Mouse (Mus musculus) splenic B cell, adult 2 months (primary cell): ENCODE results near the gene Pou2f3.

ENCODE experiments used
- DNase-seq: peaks from one replicate; pipeline ENCODE4 v3.0.0-alpha.2; 2011; ENCODE audit warnings: low read depth, low spot score
- H3K27me3 ChIP-seq: 2 replicates; pipeline ENCODE4 v1.6.1; 2012; ENCODE audit warnings: mild to moderate bottlenecking, low read length, moderate library complexity, mixed read lengths; ENCODE audit not compliant: control insufficient read depth, poor library complexity, insufficient read depth, severe bottlenecking
- H3K36me3 ChIP-seq: 2 replicates; pipeline ENCODE4 v1.6.1; 2012; ENCODE audit warnings: mild to moderate bottlenecking, low read length, moderate library complexity, mixed read lengths; ENCODE audit not compliant: control insufficient read depth, poor library complexity, insufficient read depth, severe bottlenecking

The Pou2f3 gene

DNA sequence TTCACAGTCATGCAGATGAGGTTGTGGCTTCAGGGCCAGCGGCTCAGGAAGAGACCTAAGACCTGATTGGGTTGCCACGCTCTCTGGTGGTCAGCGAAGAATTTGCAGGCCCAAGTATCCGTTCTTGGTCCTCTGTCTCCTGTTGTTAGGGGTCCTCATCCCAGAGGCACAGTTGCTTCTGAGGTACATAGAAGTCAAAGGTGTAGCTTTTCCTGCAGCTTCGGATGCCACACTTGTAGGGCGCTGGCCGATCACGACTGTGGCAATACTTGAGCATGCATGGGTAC, 12.2 kb upstream of the Pou2f3 start:
- DNase-seq, result no peak
- Histone ChIP-seq H3K27me3 (no peaks in the 10 kb centered on the region), H3K36me3 (no peaks in the 10 kb centered on the region)

DNA sequence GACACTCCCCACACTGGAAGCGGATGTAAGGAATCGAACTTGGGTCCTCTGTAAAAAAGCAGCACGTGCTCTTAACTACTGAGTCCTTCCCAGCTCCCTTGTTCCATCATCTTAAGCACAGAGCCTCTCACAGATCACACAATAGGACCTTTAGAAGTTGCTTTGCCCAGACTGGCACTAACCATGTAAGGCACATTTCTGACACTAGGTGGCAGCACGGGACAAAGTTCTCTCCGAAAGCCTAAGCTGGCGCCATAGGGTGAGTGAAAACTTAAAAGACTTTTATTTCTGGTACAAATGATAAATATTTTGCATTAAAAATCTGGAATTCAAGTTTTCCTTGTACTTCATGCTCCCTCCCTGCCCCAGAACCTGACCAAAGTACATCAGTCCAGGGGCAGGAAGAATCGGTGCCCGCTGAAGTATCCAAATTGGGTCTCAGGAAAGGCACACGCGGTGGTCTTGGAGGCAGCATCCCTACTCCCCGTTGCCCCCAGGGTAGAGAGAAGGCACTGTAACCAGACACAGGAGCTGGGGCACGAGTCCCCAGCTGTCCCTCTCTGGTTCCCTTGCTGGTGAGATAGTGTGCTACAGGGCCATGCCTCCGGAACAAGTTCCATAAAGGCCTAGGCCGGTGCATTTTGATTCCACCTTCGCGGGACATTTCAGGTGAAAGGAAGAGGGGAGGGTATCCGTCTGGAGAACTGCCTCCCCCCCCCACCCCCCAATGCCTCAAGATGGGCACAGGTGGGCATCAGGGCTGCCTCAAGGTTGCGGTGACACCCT, 11.7 kb upstream of the Pou2f3 start:
- Histone ChIP-seq H3K27me3 (no peaks in the 10 kb centered on the region), H3K36me3 (no peaks in the 10 kb centered on the region)
- DNase-seq, result peak; percentile 72

DNA sequence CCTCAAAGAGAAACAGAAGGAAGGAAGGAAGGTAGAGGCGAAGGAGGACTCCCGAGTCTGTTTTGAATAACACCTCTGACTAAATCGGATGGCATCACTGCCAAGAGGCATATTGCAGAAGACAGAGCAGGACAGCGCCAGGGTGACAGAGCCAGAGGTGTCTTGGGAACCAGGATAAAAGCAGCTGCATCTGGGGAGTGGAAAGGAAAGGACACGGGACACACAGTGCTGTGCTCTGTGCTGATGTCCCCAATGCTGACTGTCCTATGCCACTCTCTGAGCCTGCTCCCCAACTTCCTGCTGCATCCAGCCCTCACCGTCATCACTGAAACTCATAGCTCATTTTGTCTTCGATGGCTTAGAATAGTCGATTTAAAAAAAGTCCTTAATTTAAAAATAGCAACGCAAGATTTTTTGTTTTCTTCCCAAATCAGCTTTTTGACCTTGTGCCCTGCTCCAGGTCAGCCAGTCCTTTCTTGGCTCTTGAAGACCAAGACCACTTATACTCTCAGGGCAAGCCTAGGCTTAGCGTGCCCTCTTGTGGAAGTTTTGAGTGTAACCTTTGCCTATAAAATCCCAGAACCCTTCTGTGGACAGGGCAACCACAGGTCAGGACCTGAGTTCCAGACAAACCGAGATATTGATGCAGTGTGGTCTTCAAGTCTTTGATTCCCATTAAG, 742 bp upstream of the Pou2f3 start:
- peak; percentile 27 for DNase-seq

DNA sequence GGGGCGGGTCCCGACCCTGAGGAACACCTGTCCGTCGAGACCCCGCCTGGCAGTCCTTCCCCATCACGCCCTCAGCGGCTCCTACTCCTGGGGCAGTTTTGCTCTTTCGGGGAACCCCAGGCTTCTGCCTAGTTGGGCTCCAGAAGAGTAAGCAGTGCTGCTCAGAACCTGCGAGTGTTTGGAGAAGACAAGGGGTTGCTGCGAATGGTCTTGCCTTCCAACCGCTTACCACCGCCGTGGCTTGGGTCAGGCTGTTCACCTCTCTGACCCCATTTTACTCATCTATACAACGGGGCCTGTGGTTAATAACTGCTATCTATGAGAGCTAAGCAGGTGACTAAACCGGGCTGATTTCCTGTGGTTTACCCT, 4.2 kb downstream of the Pou2f3 start:
- Histone ChIP-seq H3K27me3 (no peaks in the 10 kb centered on the region), H3K36me3 (no peaks in the 10 kb centered on the region)
- DNase-seq, result no peak

More for the DNA sequence above, 742 bp upstream of the Pou2f3 start:
- H3K36me3 ChIP-seq, result no peaks in the 10 kb centered on the region
- H3K27me3 ChIP-seq, result no peaks in the 10 kb centered on the region

DNA sequence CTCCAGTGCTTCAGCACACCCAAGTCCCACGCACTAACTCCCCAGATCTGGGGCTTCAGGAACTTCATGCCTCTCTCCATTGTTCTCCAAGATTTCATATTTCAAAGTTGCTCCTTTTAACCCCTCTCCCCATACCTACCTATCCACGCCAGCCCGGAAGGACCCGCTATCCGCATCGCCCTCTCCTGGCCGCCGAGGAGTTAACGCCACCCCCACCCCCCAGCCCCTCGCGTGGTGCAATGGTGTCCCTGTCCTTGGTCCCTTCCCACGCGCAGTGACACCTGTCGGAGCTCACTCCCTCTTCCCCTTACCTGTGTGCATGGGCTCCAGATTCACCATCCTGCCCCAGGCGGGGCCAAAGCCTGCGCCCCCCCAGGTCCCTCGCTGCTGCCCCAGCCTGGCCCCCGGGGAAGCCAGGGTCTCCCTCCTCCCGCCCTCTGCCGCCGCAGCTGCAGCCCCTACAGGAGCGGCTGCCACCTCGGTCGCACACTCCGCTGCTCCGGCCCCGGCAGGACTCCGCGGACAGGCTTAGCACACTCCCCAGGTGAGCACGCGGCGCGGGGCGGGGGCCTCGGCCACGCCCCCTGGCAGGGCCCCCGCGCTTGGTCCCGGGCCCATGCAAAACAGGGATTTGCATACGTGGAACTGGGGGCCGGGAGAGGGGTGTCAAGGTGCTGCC, 4.7 kb downstream of the Pou2f3 start:
- no peaks in the 10 kb centered on the region for H3K27me3 ChIP-seq
- H3K36me3 ChIP-seq, result no peaks in the 10 kb centered on the region
- DNase-seq, result no peak

DNA sequence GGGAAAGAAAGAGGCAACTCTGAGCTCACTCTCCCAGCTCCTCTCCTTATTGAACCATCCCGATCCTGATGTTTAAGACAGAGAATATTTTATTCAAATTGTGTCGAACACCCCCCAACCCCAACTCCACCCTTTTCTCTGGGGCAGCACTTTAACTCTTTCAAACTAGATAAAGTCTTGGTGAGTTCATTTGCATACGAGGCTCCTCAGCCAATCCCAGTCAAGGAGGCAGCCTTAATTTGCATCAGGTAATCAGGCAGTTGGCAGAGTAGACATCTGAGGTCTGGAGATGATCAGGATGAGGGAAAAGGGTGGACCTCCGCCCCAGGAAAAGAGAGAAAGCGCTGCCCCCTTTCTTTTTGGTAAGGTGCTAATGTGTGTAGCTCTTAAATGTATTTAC, 10.0 kb downstream of the Pou2f3 start:
- DNase-seq, result no peak
- Histone ChIP-seq H3K36me3 (no peaks in the 10 kb centered on the region), H3K27me3 (no peaks in the 10 kb centered on the region)

DNA sequence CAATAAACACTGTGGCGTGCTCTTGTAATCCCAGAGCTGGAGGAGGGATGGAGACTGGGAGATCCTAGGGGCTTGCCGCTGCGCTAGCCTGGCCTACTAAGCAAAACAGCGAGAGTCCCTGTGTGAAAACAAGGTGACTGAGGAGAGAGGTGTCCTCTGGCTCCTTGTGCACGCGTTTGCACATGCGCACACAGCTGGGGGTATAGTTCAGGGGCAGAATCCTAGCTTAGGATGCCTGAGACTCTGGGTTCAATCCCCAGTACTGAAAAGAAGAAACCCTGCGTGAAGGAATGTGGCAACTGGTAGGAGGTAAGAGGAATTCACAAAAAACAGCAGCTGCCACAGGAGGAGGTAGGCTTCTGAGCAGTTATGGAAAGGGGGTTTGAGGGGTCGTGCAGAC, 16.2 kb downstream of the Pou2f3 start:
- H3K36me3 ChIP-seq, result no peaks in the 10 kb centered on the region
- DNase-seq, result no peak

DNA sequence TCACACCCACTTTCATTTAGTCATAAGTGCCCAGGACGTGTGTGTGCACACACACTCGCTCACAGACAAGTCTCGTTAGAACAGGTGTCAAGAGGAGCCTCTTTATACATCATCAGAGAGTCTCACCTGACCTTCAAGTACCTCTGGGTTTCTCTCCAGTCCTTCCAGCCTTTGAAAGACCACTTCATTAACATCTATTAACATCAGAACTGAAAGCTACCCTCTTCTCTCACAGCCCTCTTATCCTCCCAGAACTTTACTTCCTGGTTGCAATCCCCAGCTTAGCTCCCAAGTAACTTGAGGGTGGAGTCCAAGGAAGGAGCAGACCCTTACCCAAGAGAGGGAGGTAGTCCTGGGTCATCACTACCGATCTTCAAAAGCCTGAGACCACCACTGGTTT, 18.6 kb downstream of the Pou2f3 start:
- Histone ChIP-seq H3K27me3 (no peaks in the 10 kb centered on the region), H3K36me3 (no peaks in the 10 kb centered on the region)
- no peak for DNase-seq

More for the DNA sequence above, 16.2 kb downstream of the Pou2f3 start:
- H3K27me3 ChIP-seq, result no peaks in the 10 kb centered on the region

DNA sequence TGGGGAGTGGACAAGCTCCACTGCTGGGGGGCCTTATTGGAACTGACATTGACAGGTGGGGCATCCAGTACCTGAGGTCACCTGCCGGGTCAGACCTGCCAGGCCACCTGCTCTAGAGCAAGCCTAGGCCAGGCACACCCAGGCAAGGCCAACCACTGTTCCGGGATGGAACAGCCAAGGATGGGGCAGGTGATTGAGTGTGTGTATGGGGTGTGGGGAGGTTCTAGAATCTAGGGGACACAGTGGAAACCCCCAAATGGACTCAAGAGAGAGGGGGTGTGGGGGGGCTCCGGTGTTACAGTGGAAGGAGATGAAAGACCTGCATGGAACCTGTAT, 21.2 kb downstream of the Pou2f3 start:
- Histone ChIP-seq H3K27me3 (no peaks in the 10 kb centered on the region), H3K36me3 (no peaks in the 10 kb centered on the region)
- no peak for DNase-seq

DNA sequence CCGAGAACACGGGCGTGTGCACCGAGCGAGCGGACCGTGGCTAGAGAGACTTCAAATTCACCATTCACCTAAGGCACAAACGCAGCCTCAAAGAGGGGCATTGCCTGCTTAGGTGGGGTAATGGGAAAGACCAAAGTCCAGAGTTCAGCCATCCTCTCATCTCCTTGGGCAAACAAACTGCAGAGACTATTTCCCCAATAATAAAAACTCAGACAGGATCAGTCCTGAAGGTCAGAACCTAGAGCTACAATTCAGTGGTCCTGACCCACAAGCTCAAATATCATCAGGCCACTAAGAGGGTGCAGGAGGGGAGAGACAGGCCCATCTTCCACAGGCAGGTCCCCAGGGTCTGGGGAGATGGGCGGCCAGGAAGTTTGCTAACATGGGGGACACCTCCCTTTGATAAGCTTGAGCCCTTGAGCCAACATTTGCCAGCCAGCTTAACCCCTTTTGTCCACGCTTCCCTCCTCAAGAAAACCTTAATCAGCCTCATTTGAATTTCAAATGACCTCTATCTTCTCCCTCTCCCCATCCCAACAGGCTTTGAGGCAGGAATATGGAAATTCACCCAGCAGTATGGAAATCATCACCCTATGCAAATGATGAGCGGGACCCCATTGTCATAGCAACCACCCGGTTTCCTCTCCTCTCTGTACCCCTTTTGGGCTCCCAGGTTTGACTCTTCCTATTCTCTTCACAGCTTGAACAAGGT, 21.7 kb downstream of the Pou2f3 start:
- no peaks in the 10 kb centered on the region for H3K36me3 ChIP-seq
- no peak for DNase-seq

DNA sequence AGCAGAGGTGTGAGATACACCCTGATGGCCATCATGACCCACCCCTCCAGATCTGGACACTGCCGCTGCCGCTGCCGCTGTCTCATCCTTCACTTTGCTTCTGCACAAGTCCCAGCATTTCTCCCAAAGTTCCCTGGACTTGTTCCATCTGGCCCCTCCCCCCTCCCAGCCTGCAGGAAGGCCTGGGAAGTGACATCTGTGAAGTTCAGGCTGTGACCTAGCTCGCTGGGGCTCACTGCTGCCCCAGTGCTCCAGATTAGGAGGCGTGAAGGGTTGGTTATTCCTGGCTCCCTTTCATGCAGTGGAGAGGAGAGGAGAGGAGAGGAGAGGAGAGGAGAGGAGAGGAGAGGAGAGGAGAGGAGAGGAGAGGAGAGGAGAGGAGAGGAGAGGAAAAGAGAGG, 30.6 kb downstream of the Pou2f3 start:
- Histone ChIP-seq H3K27me3 (no peaks in the 10 kb centered on the region), H3K36me3 (no peaks in the 10 kb centered on the region)
- no peak for DNase-seq

More for the DNA sequence above, 21.7 kb downstream of the Pou2f3 start:
- no peaks in the 10 kb centered on the region for H3K27me3 ChIP-seq

DNA sequence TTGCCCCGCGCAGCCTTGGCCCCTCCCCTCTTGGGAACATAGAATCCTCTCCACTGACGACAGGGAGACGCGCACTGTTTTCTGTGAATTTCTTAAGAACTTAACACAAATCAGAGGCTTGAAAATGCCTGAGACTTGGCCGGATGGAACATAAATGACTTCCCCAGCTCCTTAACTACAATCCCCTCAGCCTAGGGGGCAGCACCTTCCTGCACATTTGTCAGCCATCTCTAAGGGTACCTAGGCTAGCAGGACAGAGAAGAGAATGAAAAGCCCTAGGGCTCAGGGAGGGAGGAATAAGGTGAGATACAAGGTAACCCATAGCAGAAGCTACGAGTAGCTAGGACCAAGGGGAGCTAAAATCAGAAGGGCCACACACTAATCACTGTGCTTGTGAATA, 32.0 kb downstream of the Pou2f3 start:
- no peaks in the 10 kb centered on the region for H3K27me3 ChIP-seq
- no peak for DNase-seq
- H3K36me3 ChIP-seq, result no peaks in the 10 kb centered on the region

DNA sequence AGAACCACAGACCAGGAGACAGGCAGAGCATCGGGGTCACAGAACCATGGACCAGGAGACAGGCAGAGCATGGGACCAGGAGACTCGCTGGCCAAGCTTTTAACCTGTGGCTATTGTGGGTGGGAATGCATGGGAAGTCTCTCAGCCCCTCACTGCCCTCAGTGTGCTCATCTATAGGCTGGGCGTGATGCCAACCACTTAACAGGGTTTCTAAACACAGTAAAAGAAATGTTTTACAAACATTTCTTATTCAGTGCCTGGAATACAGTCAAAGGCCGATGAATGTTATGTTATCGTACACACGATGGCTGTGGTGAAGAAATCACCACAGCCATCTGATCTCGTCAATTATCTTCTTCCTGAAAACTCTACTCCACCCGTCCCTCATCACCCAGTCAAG, 43.1 kb downstream of the Pou2f3 start:
- H3K27me3 ChIP-seq, result no peaks in the 10 kb centered on the region
- no peak for DNase-seq
- no peaks in the 10 kb centered on the region for H3K36me3 ChIP-seq

DNA sequence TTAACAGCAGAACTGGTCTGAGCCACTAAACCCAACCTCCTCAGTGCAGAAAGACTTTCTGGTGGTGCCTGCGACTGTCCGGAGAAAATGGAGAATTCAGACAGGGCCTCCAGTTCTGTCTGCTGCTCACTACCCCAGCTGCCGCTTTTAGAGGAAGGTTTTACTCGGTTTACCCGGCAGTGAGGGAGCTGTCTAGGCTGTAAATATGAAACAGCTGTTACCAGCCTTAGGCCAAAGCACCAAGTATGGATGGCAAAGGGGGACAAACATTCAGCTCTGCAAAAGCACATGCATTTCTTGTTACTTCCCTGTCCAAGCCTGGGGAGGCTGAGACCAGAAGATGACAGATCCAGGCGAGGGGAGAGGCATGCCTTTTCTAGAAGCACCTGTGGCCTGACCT, 43.8 kb downstream of the Pou2f3 start:
- Histone ChIP-seq H3K36me3 (no peaks in the 10 kb centered on the region), H3K27me3 (no peaks in the 10 kb centered on the region)
- DNase-seq, result no peak

DNA sequence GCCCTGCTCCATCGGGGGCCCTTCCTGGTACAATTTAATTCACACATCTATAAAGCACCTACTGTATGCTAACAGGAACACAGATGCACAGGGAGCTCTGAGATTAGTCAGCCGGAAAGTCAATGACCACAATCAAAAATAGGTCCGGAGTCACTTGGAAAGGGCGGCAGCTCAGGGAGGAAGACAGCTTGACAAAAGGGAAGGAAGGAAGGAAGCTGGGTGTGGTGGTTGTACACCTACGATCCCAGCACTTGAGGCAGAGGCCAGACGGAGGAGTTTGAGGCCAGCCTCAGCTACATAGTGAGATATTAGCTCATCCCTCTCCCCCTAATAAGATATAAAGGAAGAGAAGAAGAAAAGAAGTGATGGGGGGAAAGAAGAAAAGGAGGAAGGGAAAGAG, 54.2 kb downstream of the Pou2f3 start:
- no peaks in the 10 kb centered on the region for H3K27me3 ChIP-seq
- no peak for DNase-seq
- no peaks in the 10 kb centered on the region for H3K36me3 ChIP-seq
